Mouse (Mus musculus) spleen, postnatal 4 days (tissue): ENCODE measurements around the gene Zfp423.

Experiments
- DNase-seq, 2 experiments: peaks; one replicate each; pipeline ENCODE4 v3.0.0; 2022; ENCODE audit warnings: low spot score in 2 of 2

The Zfp423 gene

GRCm38 (mm10) chr8:87700321-87700720, 259.1 kb downstream of the Zfp423 start:
- DNase-seq = no peak

GRCm38 (mm10) chr8:87697127-87697526, 262.3 kb downstream of the Zfp423 start:
- DNase-seq = no peak

GRCm38 (mm10) chr8:87693741-87694140, 265.7 kb downstream of the Zfp423 start:
- DNase-seq = no peak

- no peak for DNase-seq
These were observed 269.0 kb downstream of the Zfp423 start for GRCm38 (mm10) chr8:87690100-87691095.

GRCm38 (mm10) chr8:87689192-87689591, 270.2 kb downstream of the Zfp423 start:
- DNase-seq = no peak

- no peak for DNase-seq
These were observed 271.0 kb downstream of the Zfp423 start for GRCm38 (mm10) chr8:87688348-87688747.

- no peak for DNase-seq
These were observed 272.3 kb downstream of the Zfp423 start for GRCm38 (mm10) chr8:87686986-87687698.

GRCm38 (mm10) chr8:87686026-87686425, 273.4 kb downstream of the Zfp423 start:
- no peak for DNase-seq

GRCm38 (mm10) chr8:87685392-87685791, 274.0 kb downstream of the Zfp423 start:
- DNase-seq = no peak

GRCm38 (mm10) chr8:87682066-87682465, 277.3 kb downstream of the Zfp423 start:
- no peak for DNase-seq

GRCm38 (mm10) chr8:87680034-87680433, 279.4 kb downstream of the Zfp423 start:
- no peak for DNase-seq

GRCm38 (mm10) chr8:87679431-87680003, 279.9 kb downstream of the Zfp423 start:
- DNase-seq = no peak

GRCm38 (mm10) chr8:87675411-87675810, 284.0 kb downstream of the Zfp423 start:
- no peak for DNase-seq

GRCm38 (mm10) chr8:87674157-87674556, 285.2 kb downstream of the Zfp423 start:
- DNase-seq = no peak

- no peak for DNase-seq
These were observed 287.2 kb downstream of the Zfp423 start for GRCm38 (mm10) chr8:87672214-87672613.

GRCm38 (mm10) chr8:87671209-87671970, 288.0 kb downstream of the Zfp423 start:
- no peak for DNase-seq

- no peak for DNase-seq
These were observed 289.2 kb downstream of the Zfp423 start for GRCm38 (mm10) chr8:87670232-87670631.

GRCm38 (mm10) chr8:87668736-87669135, 290.7 kb downstream of the Zfp423 start:
- no peak for DNase-seq

GRCm38 (mm10) chr8:87667914-87668643, 291.3 kb downstream of the Zfp423 start:
- no peak for DNase-seq

GRCm38 (mm10) chr8:87667297-87667696, 292.1 kb downstream of the Zfp423 start:
- no peak for DNase-seq

GRCm38 (mm10) chr8:87665337-87665736, 294.1 kb downstream of the Zfp423 start:
- no peak for DNase-seq
